Mouse (Mus musculus) cerebellum, postnatal 14 days (tissue): ENCODE results near the gene Vmn1r209.
"Not testable (repeated sequence)": the region's sequence is repeated elsewhere in the genome, so short reads cannot be mapped to it uniquely, and the experiment has no call there.

ENCODE experiments used
- DNase-seq, 2 experiments: peaks; one replicate each; pipeline ENCODE4 v3.0.0; 2021; ENCODE audit warnings: mixed read lengths in 2 of 2

Gene Vmn1r209

GRCm38 (mm10) chr13:22809582-22809981 is at the start of gene Vmn1r209:
TSS of gene Vmn1r209 (minus strand) at chr13:22809682.
- not testable (repeated sequence) for DNase-seq

DNA sequence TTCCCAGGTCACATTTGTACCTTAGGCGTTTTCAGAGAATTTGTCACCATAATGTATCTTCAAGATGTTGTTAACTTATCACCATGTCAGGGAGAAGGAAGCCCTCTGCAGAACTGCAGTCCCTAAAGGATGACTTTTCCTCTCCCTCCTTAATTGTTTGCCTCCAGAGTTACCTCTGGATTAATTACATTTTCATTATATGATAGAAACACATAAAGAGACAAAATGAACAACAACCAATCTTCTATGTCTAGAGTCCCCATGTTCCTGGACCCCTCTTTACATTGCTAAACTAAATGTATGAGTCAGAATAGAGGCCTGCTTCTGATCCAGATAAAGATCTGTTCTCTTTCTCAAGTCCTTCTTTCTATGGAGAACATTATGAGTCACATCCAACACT is 48.0 kb upstream of the Vmn1r209 start, which contains the start of gene Vmn1r211:
Gene Vmn1r211, minus strand, starts transcription at position 101 of the 400 bp plus-strand sequence.
- no peak for DNase-seq

DNA sequence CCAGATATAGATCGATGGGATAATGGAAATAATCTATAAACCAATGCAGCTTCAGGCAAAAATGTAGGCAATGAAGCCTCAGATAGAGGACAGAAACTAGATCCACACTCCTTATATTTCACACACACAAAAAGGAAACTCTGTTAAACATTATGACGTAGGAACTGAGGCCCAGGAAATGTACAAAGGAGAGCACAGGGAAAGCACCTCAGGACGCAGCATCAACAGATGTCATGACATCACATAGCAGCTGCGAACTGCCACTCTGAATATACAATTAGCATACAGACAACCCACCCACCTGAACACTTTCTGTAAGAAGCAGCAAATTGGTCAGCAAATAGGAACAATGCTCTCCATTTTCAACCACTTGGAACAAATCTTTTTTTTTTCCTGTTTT is 45.3 kb upstream of the Vmn1r209 start:
- no peak for DNase-seq

DNA sequence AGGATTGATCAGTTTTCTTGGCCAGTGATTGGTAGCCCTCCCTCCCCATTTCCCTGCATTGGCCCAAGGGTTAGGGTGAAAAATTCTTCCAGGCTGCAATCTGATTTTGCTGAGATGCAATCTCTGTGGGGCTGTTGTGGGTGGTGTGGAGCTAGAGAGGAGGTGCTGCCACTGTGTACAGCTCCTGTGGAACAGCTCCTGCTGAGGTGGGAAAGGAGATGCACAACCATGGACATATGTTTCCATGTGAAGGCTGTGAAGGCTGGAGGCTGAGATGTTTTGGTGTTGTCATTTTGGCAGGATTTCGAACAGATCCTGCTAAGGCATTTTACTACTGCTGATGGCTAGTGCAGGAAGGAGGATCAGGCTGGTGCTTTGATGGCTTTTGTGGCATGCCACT is 37.3 kb upstream of the Vmn1r209 start:
- DNase-seq = no peak

- not testable (repeated sequence) for DNase-seq
Measured at GRCm38 (mm10) chr13:22844304-22844703, 34.8 kb upstream of the Vmn1r209 start.

DNA sequence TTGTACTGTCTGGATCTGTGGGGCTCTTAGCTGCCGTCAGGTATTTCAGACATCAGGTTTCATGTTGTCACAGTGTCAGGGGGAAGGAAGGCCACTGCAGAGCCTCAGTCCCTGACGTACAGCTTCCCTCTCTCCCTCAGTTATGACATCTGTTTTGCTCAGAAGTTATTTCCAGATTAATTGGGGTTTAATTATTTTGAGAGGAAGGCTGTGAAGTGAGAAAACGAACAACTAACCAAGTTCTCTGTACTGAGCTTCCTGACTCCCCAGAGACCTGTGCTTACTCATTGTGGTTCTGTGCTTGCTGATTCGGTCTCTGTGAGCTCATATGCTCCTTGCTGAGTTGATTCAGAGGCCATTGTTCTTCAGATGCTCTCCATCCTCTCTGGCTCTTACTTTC is 21.8 kb upstream of the Vmn1r209 start, which contains the start of gene Vmn1r210:
Gene Vmn1r210, minus strand, starts transcription at position 101 of the 400 bp plus-strand sequence.
- no peak for DNase-seq

GRCm38 (mm10) chr13:22829395-22829794 is 19.9 kb upstream of the Vmn1r209 start:
- not testable (repeated sequence) for DNase-seq

GRCm38 (mm10) chr13:22821601-22822000 is 12.1 kb upstream of the Vmn1r209 start:
- DNase-seq = not testable (repeated sequence)

- not testable (repeated sequence) for DNase-seq
Measured at GRCm38 (mm10) chr13:22788096-22788495, 21.4 kb downstream of the Vmn1r209 start.

DNA sequence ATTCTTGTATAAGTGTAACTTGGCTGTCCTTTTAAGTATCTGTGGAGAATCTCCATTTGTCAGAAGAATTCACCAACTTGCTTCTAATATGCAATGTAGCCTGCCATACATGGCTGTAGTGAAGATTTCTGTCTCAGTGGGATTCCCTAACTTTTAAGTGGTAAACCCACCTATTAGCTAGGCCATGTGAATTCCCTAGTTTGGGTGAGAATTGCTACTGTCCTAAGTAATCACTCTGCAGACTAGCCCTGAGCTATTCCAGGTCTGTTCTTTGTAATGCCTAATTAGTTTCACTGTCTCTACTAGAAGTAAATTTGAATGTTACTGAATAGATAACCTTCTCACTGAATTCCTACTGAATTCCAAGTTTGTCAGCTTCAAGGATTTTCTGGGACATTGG is 25.3 kb downstream of the Vmn1r209 start:
- DNase-seq = not testable (repeated sequence)

- not testable (repeated sequence) for DNase-seq
Measured at GRCm38 (mm10) chr13:22777300-22777699, 32.2 kb downstream of the Vmn1r209 start, which contains the start of gene Vmn1r208. TSS of gene Vmn1r208 (minus strand) at chr13:22777400.

- not testable (repeated sequence) for DNase-seq
Measured at GRCm38 (mm10) chr13:22771592-22771991, 37.9 kb downstream of the Vmn1r209 start.
